Mouse (Mus musculus): ENCODE measurements at regions not wholly inside any gene's neighbourhood (a gene's known extent, or its start where the extent isn't known, plus 50 kb on each side); places are given as distances from the start of the nearest gene placed in this dataset.

GRCm38 (mm10) chr3:144069979-144070540 lies 135.0 kb downstream of the Lmo4 start:
- DNase-seq = no peak

- DNase-seq = no peak
Observed at GRCm38 (mm10) chr3:144067016-144067415, 138.0 kb downstream of the Lmo4 start.

GRCm38 (mm10) chr3:144058106-144058505 lies 146.9 kb downstream of the Lmo4 start:
- DNase-seq = no peak

GRCm38 (mm10) chr3:144050341-144050740 lies 154.7 kb downstream of the Lmo4 start:
- no peak for DNase-seq

- DNase-seq = no peak
Observed at GRCm38 (mm10) chr3:144049270-144049669, 155.8 kb downstream of the Lmo4 start.

GRCm38 (mm10) chr3:144044366-144044765 lies 160.7 kb downstream of the Lmo4 start:
- DNase-seq = no peak

- DNase-seq = no peak
Observed at GRCm38 (mm10) chr3:144041788-144042187, 163.2 kb downstream of the Lmo4 start.

GRCm38 (mm10) chr3:144039498-144039897 lies 165.5 kb downstream of the Lmo4 start:
- no peak for DNase-seq

GRCm38 (mm10) chr3:144029611-144030010 lies 175.4 kb downstream of the Lmo4 start:
- no peak for DNase-seq

GRCm38 (mm10) chr3:144029121-144029520 lies 175.9 kb downstream of the Lmo4 start:
- DNase-seq = no peak

- no peak for DNase-seq
Observed at GRCm38 (mm10) chr3:144027134-144027980, 177.7 kb downstream of the Lmo4 start.

GRCm38 (mm10) chr3:144025451-144026125 lies 179.4 kb downstream of the Lmo4 start:
- DNase-seq = no peak

GRCm38 (mm10) chr3:144024216-144024615 lies 180.8 kb downstream of the Lmo4 start:
- DNase-seq = no peak

- no peak for DNase-seq
Observed at GRCm38 (mm10) chr3:144023058-144023457, 182.0 kb downstream of the Lmo4 start.

GRCm38 (mm10) chr3:144021969-144022368 lies 183.1 kb downstream of the Lmo4 start:
- no peak for DNase-seq

GRCm38 (mm10) chr3:144020189-144020940 lies 184.7 kb downstream of the Lmo4 start:
- DNase-seq = no peak

GRCm38 (mm10) chr3:144019293-144019692 lies 185.7 kb downstream of the Lmo4 start:
- no peak for DNase-seq

GRCm38 (mm10) chr3:144018559-144018958 lies 186.5 kb downstream of the Lmo4 start:
- no peak for DNase-seq

GRCm38 (mm10) chr3:144015236-144015635 lies 189.8 kb downstream of the Lmo4 start:
- DNase-seq = no peak

GRCm38 (mm10) chr3:144013481-144014125 lies 191.4 kb downstream of the Lmo4 start:
- DNase-seq = no peak

GRCm38 (mm10) chr3:144012820-144013219 lies 192.2 kb downstream of the Lmo4 start:
- DNase-seq = no peak

GRCm38 (mm10) chr3:144012173-144012572 lies 192.8 kb downstream of the Lmo4 start:
- DNase-seq = no peak

Measured in cerebellum, adult 11-12 months (tissue).